Mouse (Mus musculus): ENCODE data around the gene Tppp2.

- TF ChIP-seq CHD2 (IDR thresholded peaks at IDR 0.05; ENCODE audit: low read depth, low read length) (no peak), ZNF384 (IDR thresholded peaks at IDR 0.05; ENCODE audit: low read depth, low read length) (no peak), HCFC1 (IDR thresholded peaks at IDR 0.05; ENCODE audit: borderline replicate concordance, insufficient read depth, low read length) (no peak)
These were observed 25.0 kb upstream of the Tppp2 start for GRCm38 (mm10) chr14:51893094-51893794.

All from ES-E14 (cell line).